Mouse (Mus musculus): ENCODE data around the gene Mtg2. TPM values are rescaled to one million over a fixed set of nuclear protein-coding genes. Genes with fewer than 3 reads are reported as not detected.

Mtg2 gene
- polyA plus RNA-seq (2015; fragmentation: Nextera tagmentation; extraction: Ambion mirVana) = 35.1 and 37.6 TPM in 2 replicates

DNA sequence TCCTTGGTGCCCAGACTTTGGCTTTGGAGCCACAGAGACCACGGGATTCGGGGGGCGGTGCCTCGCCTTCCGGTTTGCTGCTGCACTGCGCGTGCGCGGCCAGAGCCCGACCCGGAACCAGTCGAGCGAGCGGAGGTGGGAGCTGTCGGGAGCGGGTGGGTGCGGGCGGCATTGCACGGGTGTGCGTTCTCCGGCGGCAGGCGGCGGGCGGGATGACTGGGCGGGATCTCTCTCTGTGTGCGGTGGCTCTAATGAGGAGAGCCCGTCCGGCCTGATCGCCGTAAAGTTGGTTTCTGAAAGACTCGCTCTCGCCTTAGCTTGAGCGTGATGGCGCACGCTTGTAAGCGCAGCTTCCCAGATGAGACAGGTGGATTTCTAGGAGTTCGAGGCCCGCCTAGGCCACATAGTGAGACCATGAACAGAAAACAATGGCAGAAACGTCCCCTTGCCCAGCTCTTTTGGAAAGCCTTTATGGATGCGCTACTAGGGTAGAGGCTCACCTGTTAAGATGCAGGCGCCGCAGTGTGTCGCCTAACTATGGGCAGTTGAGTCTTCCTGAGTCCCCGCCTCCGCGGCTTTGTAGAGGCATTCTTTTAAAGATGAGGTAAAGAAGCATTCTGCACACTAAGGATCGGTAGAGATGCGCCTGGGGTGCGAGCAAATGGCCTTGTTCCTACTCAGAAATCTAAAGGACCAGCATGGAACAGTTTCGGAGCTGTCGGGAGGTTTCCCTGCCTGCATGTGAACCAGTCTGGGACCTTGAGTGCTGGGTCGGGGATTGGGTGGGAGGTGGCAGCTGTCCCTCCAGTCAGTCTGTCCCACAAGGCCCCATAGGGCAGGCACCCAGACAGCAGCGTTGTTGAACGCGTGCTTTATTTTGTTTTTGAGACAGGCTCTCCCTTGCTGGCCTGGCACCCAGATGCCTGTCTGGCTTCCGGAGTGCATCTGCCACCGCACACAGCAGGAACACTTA lies at the start of gene Mtg2:
Gene Mtg2 (plus strand): TSS at position 108 of the 973 bp plus-strand sequence.
- 3% methylated on average over 57 of the region's 58 CpGs for WGBS
- peaks cover 20% of the 10 kb centered on the region for H3K4me1 ChIP-seq
- H3K36me3 ChIP-seq = peaks cover 21% of the 10 kb centered on the region
- H3K4me3 ChIP-seq (replicated peaks) = peak within 1 kb of the TSS; percentile 76
- no peaks in the 10 kb centered on the region for H3K27me3 ChIP-seq (replicated peaks)
- peak within 1 kb of the TSS; percentile 76 for H3K9ac ChIP-seq (replicated peaks)
- peak; percentile 96 for ATAC-seq (ENCODE audit: low FRiP score)
- peak within 1 kb of the TSS; percentile 95 for H3K27ac ChIP-seq (replicated peaks)
- peak within 1 kb of the TSS; percentile 94 for H3K4me2 ChIP-seq
- H3K9me3 ChIP-seq (replicated peaks) = no peaks in the 10 kb centered on the region

DNA sequence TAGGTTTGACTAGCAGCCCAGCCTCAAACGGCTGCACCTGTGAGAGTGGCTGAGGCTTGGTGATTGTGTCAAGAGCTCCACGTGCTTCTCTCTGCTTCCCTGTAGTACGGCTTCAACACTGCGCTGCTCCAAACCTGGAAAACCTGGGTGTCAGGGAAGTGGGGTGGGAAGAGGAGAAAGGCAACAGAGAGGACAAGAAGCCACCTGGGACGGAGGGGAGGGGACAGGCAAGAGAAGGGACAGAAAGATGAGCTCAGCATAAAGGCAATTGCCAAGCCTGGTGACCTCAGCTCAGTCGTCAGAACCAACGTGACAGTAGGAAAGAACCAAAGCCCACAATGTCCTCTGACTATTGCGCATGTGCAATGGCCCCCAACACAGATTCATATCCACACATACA lies 49.5 kb upstream of the Mtg2 start:
- ATAC-seq (ENCODE audit: low FRiP score) = no peak
- no peaks in the 10 kb centered on the region for H3K36me3 ChIP-seq
- H3K27me3 ChIP-seq (replicated peaks) = peaks cover 29% of the 10 kb centered on the region
- H3K4me3 ChIP-seq (replicated peaks) = no peak overlapping the region
- H3K9ac ChIP-seq (replicated peaks) = no peak overlapping the region
- 84% methylated on average over 8 of the region's 8 CpGs for WGBS
- H3K27ac ChIP-seq (replicated peaks) = no peak overlapping the region
- no peak overlapping the region for H3K4me2 ChIP-seq
- no peaks in the 10 kb centered on the region for H3K9me3 ChIP-seq (replicated peaks)
- peaks cover 9% of the 10 kb centered on the region for H3K4me1 ChIP-seq

DNA sequence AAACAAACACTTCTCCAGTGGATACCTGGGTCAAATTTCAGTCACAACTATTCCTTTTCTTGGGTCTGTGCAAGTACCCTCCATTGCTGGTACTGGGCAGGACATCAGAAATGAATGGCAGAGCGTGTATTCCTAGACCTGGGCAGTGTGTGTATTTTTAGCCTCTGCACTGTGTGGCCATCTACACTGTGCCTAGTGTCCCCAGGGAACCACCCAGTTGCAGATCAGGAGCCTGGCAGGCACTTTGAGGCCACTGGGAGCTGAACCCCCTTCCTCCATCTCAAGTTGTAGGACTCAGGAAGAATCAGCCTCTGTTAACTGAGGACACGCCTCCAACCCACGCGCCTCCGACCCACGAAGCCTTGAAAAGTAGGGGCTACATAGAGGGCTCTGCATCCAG lies 47.6 kb upstream of the Mtg2 start:
- Histone ChIP-seq H3K36me3 (0 out of 2 replicates have a peak, but pooled peaks cover 3% of the 10 kb centered on the region), H3K27me3 (replicated peaks) (peaks cover 29% of the 10 kb centered on the region), H3K27ac (replicated peaks) (no peak overlapping the region), H3K4me3 (replicated peaks) (no peak overlapping the region), H3K4me1 (peaks cover 28% of the 10 kb centered on the region), H3K4me2 (no peak overlapping the region), H3K9me3 (replicated peaks) (no peaks in the 10 kb centered on the region), H3K9ac (replicated peaks) (no peak overlapping the region)
- no peak for ATAC-seq (ENCODE audit: low FRiP score)
- 64% methylated on average over 6 of the region's 6 CpGs for WGBS

DNA sequence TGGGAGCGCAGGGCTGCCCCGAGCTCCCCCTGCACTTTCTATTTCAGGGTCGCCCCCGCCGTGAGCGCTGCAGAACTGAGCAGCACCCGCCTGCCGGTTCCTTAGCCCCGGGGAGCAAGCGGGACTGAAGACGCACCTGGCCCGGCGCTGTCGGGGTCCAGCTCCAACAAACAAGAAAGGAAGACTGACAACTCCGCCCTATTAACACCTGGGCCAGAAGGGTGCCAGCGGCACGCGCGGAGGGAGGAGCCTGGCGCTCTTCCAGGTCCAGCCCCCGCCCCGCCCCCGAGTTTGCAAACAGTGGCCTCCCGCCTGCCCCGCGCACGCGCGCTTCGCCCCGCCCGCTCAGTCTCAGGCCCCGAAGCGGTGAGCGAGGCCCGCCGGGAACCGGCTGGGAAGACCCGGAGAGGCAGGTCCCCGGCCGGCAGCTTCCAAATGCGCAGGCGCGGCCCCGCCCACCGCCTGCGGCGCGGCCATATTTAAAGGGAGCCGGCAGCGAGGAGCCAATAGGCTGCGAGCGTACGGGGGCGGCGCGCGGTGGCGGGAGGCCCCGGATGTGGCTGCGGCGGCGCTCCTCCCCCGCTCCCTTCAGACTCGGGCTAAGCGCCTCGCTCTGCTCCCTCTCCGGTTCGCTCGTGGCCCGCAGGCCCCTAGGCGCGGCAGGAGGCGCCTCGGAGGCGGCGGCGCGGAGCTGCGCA lies 45.8 kb upstream of the Mtg2 start, which contains the start of gene Lsm14b:
Gene Lsm14b (plus strand): TSS at position 587 of the 698 bp plus-strand sequence.
- Histone ChIP-seq H3K9ac (replicated peaks) (peak within 1 kb of the TSS; percentile 96), H3K27ac (replicated peaks) (peak within 1 kb of the TSS; percentile 97), H3K27me3 (replicated peaks) (peaks cover 29% of the 10 kb centered on the region), H3K9me3 (replicated peaks) (no peaks in the 10 kb centered on the region), H3K4me3 (replicated peaks) (peak within 1 kb of the TSS; percentile 94), H3K4me1 (peaks cover 44% of the 10 kb centered on the region), H3K4me2 (peak within 1 kb of the TSS; percentile 95), H3K36me3 (peaks cover 21% of the 10 kb centered on the region)
- WGBS = under 1% methylated on average over 66 of the region's 80 CpGs
- peak; percentile 94 for ATAC-seq (ENCODE audit: low FRiP score)

DNA sequence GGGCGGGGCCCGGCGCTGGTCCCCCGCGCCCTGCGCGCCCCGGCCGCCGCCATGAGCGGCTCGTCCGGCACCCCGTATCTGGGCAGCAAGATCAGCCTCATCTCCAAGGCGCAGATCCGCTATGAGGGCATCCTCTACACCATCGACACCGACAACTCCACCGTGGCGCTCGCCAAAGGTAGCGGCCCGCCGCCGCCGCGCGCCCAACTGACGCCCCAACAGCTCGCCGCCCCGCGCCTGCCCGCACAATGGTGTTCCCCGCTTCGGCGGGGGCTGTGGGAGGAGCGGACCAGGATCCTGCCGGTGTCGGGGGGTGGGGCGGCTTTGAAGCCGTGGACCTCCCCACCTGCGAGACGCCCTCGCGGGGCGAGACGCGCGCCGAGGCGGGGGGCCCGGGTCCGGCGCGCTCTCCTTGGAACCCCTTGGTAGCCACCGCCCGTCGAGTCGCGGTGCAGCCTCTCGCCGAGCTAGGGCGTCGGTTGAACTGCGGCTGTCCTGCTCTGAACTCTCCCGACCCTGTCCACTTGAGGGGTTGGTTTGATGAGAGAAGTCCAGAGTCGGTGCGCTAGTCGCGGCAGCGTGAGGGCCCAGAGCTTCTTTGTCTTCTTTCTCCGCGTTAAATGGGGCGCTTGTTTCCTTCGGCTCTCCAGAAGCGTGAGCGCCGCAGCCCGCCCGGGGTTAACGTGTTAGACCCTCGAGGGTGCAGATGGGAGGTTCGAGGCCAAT lies 45.1 kb upstream of the Mtg2 start:
- ATAC-seq (ENCODE audit: low FRiP score) = peak; percentile 65
- Histone ChIP-seq H3K27me3 (replicated peaks) (peaks cover 27% of the 10 kb centered on the region), H3K36me3 (peaks cover 28% of the 10 kb centered on the region), H3K4me3 (replicated peaks) (peak overlapping the region; percentile 94), H3K9me3 (replicated peaks) (no peaks in the 10 kb centered on the region), H3K4me1 (peaks cover 44% of the 10 kb centered on the region), H3K9ac (replicated peaks) (peak overlapping the region; percentile 96), H3K27ac (replicated peaks) (peak overlapping the region; percentile 97), H3K4me2 (peak overlapping the region; percentile 95)
- under 1% methylated on average over 74 of the region's 84 CpGs for WGBS

DNA sequence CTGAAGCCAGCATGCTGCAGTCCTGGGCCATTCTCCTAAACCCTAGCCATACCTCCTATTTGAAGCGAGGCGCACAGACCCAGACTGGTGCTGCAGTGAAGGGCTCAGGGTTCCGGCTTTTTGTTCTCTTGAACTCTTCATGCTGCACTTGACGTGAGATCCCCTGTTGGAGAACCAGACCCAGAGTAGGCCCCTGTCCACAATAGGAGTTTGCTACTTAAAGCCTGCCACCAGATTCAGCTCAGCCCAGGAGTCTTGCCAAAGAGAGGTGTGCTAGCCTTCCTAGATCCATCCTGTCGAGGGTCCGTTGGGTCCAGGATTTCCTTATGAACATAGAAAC lies 44.6 kb upstream of the Mtg2 start:
- Histone ChIP-seq H3K4me3 (replicated peaks) (peak overlapping the region; percentile 94), H3K27me3 (replicated peaks) (peaks cover 22% of the 10 kb centered on the region), H3K4me1 (peaks cover 44% of the 10 kb centered on the region), H3K9me3 (replicated peaks) (no peaks in the 10 kb centered on the region), H3K27ac (replicated peaks) (peak overlapping the region; percentile 97), H3K36me3 (peaks cover 33% of the 10 kb centered on the region), H3K4me2 (peak overlapping the region; percentile 95), H3K9ac (replicated peaks) (peak overlapping the region; percentile 96)
- 6% methylated on average over 6 of the region's 6 CpGs for WGBS
- no peak for ATAC-seq (ENCODE audit: low FRiP score)

DNA sequence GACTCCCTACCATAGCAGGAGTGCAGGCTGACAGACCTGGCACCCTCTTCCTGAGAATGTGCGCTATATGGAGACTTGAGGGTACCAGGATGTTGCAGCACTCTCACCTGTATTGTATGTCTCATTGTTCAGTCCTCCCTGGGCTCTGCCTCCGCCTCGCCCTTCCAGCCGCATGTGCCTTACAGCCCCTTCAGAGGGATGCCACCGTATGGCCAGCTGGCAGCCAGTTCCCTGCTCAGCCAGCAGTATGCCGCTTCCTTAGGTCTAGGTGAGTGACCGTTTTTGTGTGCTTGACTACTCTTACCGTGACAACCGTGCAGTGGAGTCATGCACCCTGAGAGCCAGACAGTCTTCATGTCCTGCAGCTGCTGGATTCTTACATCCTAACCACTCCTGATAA lies 42.6 kb upstream of the Mtg2 start:
- Histone ChIP-seq H3K4me2 (peak overlapping the region; percentile 95), H3K9ac (replicated peaks) (peak overlapping the region; percentile 96; the same call in 1 of the 2 replicates), H3K4me3 (replicated peaks) (peak overlapping the region; percentile 94), H3K4me1 (peaks cover 44% of the 10 kb centered on the region), H3K27me3 (replicated peaks) (peaks cover 6% of the 10 kb centered on the region), H3K9me3 (replicated peaks) (no peaks in the 10 kb centered on the region), H3K27ac (replicated peaks) (no peak overlapping the region), H3K36me3 (peaks cover 52% of the 10 kb centered on the region)
- 67% methylated on average over 9 of the region's 9 CpGs for WGBS
- no peak for ATAC-seq (ENCODE audit: low FRiP score)

DNA sequence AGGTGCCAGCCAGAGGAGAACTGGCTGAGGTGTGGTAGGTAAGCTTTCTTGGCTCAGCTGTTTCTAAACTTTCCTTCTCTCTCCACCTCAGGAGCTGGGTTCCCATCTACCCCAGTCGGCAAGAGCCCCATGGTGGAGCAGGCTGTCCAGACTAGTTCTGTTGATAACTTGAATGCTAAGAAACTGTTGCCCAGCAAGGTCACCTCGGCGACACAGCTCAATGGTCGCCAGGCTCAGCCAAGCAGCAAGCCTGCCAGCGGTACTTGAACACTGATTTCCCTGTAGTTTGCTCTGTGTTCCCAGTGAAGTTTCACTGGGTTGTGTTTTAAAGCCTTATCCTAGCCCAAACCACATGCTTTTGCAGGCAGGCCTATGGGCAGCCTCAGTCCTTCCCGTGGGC lies 39.1 kb upstream of the Mtg2 start:
- Histone ChIP-seq H3K4me1 (peaks cover 37% of the 10 kb centered on the region), H3K4me3 (replicated peaks) (no peak overlapping the region), H3K4me2 (no peak overlapping the region), H3K27me3 (replicated peaks) (no peaks in the 10 kb centered on the region), H3K27ac (replicated peaks) (no peak overlapping the region), H3K9me3 (replicated peaks) (no peaks in the 10 kb centered on the region), H3K36me3 (peaks cover 87% of the 10 kb centered on the region), H3K9ac (replicated peaks) (no peak overlapping the region)
- no peak for ATAC-seq (ENCODE audit: low FRiP score)
- 84% methylated on average over 6 of the region's 6 CpGs for WGBS

DNA sequence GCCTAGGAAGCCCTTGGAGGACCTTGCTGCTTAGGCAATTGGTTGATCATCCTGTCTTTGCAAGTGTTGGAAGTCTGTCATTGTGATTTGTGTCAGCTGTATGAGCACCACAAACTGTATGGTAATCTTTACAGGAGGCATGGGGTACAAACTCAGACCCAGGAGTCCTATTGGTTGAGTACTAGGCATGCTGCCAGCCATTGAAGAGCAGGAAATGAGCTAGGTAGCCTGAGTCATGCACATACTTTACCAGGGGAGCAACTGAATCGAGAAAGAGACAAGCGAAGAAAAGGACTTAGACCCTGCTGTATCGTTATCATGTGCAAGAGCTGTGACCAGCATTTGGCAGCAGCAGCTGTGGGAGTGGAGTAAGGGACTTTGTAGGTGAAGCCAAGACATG lies 37.5 kb upstream of the Mtg2 start:
- Histone ChIP-seq H3K4me2 (no peak overlapping the region), H3K36me3 (peaks cover 99% of the 10 kb centered on the region), H3K9ac (replicated peaks) (no peak overlapping the region), H3K9me3 (replicated peaks) (no peaks in the 10 kb centered on the region), H3K4me3 (replicated peaks) (no peak overlapping the region), H3K4me1 (peaks cover 21% of the 10 kb centered on the region), H3K27ac (replicated peaks) (no peak overlapping the region), H3K27me3 (replicated peaks) (no peaks in the 10 kb centered on the region)
- no peak for ATAC-seq (ENCODE audit: low FRiP score)
- WGBS = 74% methylated on average over 3 of the region's 3 CpGs

DNA sequence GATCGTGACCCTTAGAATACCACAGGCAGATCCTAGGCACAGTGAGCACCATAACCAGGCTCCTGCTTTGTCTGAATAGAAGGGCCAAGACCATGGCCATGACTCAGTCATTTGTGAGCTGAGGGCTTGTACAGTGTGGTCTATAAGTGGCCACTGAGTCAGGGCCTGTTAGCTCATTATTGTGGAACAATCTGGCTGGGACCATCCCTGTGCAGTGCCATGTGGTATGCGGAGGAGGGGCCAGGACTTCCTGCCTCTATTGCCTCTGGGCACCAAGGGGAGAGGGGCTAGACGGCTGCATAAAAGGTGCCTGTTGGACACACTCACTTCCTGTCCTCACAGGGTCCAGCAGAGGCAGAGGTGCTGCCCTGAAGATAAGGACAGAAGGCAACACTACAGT lies 36.4 kb upstream of the Mtg2 start:
- H3K9ac ChIP-seq (replicated peaks) = no peak overlapping the region
- H3K36me3 ChIP-seq = peaks cover 99% of the 10 kb centered on the region
- no peak for ATAC-seq (ENCODE audit: low FRiP score)
- H3K4me2 ChIP-seq = no peak overlapping the region
- H3K27me3 ChIP-seq (replicated peaks) = no peaks in the 10 kb centered on the region
- no peaks in the 10 kb centered on the region for H3K9me3 ChIP-seq (replicated peaks)
- no peak overlapping the region for H3K27ac ChIP-seq (replicated peaks)
- peaks cover 10% of the 10 kb centered on the region for H3K4me1 ChIP-seq
- H3K4me3 ChIP-seq (replicated peaks) = no peak overlapping the region
- 62% methylated on average over 3 of the region's 3 CpGs for WGBS

DNA sequence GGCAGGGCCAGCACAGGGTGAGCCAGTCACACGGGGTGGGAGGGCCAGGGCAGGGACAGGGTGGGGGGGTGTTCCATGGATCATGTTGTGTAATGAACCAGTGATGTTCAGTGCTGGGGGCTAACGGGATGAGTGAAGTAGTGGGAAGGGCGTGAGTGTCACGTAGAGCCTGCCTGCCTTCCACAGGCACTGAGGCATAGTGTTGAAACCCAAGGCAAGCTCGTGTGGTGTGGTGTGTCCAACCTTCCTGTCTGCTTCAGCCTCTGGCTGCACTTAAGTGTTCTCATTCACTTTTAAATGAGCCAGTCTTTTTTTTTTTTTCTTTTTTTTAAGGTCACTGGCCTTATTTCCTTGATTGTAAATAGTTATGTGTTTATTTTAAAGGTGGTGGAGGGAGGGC lies 35.6 kb upstream of the Mtg2 start:
- Histone ChIP-seq H3K4me3 (replicated peaks) (no peak overlapping the region), H3K27ac (replicated peaks) (no peak overlapping the region), H3K9me3 (replicated peaks) (no peaks in the 10 kb centered on the region), H3K4me1 (peaks cover 10% of the 10 kb centered on the region), H3K36me3 (peaks cover 92% of the 10 kb centered on the region), H3K9ac (replicated peaks) (no peak overlapping the region), H3K27me3 (replicated peaks) (no peaks in the 10 kb centered on the region), H3K4me2 (no peak overlapping the region)
- no peak for ATAC-seq (ENCODE audit: low FRiP score)
- 75% methylated on average over 5 of the region's 5 CpGs for WGBS
